Mouse (Mus musculus): ENCODE data around the gene Slc35e2.
A peak's percentile ranks its signal among the peaks of the same experiment; 100 is the strongest.
"Not testable (repeated sequence)": the region's sequence is repeated elsewhere in the genome, so short reads cannot be mapped to it uniquely, and the experiment has no call there.

Gene Slc35e2

DNA sequence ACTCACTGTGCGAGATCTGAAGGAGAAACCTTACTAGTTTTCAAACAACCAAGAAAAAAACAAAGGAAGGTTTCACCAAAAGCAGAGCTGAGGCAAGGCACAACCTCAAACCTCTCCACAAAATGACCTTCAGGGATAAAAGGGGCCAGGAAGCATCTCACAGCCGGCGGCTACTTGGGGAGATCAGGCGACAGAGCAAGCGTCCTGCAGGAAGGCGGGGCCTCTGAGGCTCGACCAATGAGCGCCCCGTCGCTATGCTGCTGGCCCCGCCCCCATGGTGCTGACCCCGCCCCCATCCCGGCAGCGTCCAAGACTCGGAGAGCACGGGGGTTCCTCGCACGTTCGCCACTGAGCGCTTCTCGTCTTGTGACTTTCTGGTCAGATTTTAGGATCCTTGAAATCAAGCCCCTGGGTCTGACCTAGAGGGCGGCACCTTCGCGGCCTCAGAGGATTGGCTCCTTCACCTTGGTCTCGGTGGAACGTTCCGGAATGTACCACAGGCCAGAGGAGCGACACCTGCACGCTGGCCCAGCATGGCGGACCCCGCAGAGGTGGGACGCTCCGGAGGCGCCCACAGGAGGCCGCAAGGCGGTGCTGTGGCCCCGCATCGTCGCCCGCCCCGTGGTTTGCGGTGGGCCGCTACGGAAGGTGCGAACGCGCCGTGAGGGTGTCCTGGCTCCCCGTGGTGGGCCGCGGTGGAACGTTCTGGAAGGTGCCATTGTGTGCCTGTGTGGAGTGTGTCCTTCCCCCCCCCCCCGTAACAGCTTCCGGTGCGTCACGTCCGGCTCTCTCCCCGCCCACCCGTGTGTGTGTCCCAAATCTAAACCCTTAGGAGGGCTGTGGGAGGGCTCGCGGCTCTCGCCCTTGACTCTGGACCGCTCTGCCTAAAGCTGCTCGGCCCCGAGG is at the start of gene Slc35e2:
Slc35e2 (plus strand) TSS at position 326 of the 906 bp plus-strand sequence.
- peak; percentile 96 for DNase-seq

- no peak for DNase-seq
Measured at GRCm38 (mm10) chr4:155552917-155553532, 48.2 kb upstream of the Slc35e2 start.

DNA sequence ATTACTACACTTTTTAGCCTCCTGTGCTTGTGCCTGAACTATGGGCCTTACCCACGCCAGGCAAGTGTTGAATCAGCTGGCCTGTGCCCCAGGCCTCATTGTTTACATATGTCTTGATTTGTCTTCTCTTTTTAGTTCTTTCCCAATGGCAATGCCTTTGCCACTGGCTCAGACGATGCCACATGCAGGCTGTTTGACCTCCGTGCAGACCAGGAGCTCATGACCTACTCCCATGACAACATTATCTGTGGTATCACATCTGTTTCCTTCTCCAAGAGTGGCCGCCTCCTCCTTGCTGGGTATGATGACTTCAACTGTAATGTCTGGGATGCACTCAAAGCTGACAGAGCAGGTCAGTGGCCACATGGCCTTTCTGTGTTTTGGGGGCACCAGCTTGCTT is 46.3 kb upstream of the Slc35e2 start:
- no peak for DNase-seq

DNA sequence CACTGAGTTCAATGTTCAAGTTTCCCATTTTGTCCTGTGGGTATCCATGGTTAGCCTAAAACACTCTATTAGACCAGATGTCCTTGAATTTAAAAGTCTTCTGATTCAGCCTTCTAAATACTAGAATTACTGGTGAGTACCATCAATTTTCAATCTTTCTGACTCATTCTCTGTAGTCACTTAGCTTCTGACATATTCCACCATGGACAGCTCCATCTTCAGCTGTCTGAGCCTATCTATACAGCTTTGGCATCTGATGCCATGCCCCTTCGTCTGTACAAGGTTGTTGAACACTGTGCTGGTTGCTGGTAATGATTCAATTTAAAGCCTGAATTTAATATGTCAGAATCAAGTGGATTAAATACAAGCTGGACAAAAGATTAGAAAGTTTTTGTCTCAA is 45.8 kb upstream of the Slc35e2 start:
- DNase-seq: no peak

DNA sequence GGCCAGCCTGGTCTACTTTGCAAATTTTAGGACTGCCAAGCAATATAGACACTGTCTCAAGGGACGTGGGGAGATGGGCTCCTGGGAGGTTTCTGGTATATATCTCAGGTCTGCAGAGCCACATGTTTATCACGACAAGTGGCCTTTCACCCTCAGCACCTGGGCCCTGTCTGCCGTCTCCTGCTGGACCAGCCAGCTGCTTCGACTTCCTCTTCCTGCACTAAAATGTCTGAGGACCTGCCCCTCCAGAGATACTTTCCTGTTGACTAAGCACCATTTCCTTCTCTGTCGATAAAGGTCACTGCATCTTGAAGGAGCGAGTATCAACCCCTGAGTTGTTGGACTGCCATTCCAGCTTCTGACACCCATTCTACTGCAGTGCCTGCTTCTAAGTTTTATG is 41.8 kb upstream of the Slc35e2 start:
- DNase-seq: no peak

- no peak for DNase-seq
Measured at GRCm38 (mm10) chr4:155560932-155561331, 40.3 kb upstream of the Slc35e2 start.

GRCm38 (mm10) chr4:155561661-155562442 is 39.4 kb upstream of the Slc35e2 start, which contains the start of gene Nadk:
Nadk (plus strand) TSS chr4:155562378.
- DNase-seq: no peak

- DNase-seq: peak; percentile 47
Measured at GRCm38 (mm10) chr4:155562725-155563399, 38.4 kb upstream of the Slc35e2 start.

DNA sequence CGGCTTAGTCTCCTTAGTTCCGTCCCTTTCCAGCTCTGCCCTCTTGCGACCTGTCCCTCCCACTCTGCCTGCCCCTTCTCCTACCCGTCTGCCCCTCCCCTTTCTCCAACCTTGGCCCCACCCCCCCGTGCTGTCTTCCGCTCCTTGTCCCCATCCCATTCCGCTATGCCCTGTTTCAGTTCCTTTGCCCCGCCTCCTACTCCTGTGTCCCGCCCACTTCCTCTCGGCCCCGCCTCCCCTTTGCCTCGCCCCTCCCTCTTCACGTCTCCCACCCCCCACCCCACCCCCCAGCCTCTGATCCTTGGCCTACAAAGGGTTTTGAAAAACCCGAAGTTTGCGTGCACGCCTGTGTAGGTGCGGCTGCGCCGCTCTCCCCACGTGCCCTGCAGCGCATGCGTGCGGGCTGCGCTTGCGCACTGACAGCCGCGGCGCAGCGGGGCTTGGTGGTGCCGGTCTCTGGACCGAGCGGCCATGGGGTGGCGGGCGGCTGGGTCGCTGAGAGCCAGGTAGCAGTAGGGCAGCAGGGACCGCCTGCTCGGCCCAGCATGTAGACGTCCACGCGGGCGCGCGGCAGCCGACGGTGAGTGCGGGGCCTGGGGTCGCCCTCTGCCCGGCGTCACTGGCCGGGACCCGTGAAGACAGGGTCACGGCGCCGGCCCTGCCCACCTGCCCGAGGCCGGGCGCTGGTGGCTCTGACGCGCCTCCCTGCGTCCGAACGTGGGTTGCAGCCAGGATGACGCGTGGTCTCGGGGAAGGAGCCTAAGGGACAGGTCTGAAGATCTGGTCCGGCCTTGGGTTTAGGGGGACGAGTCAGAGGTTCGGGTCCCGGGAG is 37.6 kb upstream of the Slc35e2 start:
- peak; percentile 98 for DNase-seq

DNA sequence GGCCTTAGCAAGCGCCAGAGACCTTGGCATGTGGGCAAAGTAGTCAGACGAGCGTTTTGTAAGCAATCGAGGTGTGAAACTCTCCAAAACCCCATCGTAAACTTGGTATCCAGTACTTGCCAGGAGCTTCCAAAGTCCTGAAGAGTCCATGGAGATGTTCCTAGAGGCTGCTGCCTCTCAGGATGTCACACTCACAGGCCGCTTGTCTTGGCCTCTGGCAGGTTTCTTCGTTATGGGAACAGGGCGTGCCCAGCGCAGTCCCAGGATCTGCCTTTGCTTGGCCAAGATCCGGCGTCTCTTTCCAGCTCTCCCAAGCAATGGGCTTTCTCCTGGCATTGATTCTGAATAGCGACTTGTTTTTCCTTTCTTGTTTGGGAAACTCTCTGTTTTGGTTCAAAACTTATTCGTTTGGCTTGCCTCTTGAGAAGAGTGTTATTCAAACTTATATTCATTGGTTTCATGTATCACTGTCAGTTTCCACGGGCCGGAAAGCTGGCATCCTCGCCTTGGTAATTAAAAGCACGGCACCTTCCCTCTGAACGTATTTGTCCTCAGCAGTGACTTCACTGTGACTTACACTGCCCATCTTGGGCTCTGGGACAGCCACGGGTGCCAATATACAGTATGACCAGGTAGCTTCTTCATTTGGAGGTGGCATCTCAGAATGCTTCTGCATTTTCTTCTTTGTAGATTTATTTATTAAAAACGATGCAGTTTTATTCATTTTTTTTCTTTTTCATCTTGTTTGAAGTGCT is 36.7 kb upstream of the Slc35e2 start:
- DNase-seq: peak; percentile 37

DNA sequence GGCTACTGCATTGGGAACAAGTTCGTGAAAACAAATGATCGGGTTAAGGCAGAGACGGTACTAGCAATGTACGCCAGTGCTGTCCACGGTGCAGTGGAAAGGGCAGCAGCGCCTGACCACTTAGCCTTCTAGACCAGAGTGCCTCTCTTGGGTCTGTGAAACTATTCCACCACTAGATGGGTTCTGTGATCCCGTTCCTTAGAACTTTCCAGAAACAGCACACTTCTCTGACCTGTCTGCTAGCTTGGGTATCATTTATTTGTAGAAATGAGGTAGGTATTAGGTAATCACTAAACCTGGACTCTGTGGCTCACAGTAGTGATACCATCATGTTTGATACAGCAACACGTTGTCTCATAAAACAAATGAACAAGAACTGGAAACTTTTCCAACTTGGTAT is 34.7 kb upstream of the Slc35e2 start:
- DNase-seq: no peak

GRCm38 (mm10) chr4:155568170-155568569 is 33.0 kb upstream of the Slc35e2 start:
- DNase-seq: peak; percentile 33

GRCm38 (mm10) chr4:155568632-155569370 is 32.4 kb upstream of the Slc35e2 start:
- DNase-seq: no peak

DNA sequence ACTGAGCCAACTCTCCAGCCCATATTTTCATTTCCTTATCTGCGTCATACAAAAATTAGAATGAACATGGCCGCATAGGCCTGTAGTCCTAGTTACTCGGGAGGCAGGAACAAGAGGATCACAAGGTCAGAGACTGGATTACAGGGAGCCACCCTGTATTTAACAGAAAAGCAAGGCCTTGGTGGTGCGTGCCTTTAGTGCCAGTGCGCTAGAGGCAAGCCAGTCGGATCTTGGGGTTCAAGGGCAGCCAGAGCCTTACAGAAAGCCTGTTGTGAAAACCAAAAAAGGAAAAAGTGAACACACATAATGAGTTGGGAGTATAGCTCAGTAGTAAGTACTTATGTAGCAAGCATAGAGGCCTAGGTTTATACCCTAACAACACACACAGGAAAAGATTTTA is 31.4 kb upstream of the Slc35e2 start:
- DNase-seq: no peak

- DNase-seq: not testable (repeated sequence)
Measured at GRCm38 (mm10) chr4:155570315-155570714, 30.9 kb upstream of the Slc35e2 start.

DNA sequence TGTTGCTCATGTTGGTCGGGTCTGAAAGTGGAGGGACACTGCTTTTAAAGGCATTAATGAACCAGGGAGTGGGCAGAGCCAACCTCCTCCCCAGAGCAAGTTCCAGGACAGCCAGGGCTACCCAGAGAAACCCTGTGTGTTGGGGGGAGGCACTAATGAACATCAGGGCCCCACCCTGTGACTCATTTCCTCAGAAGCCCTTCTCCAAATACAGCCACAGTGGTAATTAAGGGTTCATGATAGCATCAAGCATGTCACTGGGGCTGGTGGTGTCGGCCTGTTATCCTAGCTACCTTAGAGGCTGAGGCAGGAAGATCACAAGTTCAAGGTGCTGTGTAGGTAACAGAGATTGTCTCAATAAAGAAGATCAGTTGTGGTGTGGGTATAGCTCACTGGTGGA is 29.8 kb upstream of the Slc35e2 start:
- DNase-seq: no peak

DNA sequence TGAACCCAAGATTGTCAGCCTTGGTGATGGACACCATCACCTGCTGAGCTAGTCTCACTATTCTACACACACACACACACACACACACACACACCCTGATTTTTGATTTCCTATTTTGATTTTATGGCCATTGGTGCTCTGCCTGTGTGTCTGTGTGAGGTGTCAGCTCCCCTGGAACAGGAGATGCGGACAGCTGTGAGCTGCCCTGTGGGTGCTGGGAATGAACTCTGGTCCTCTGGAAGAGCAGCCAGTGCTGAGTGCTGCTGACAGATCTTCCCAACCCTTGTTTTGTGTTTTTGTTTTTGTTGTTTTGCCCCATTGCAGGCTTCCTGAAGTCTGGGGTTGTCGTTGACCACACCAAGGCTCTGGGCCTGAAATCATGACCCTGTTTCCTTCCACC is 28.1 kb upstream of the Slc35e2 start:
- DNase-seq: no peak

GRCm38 (mm10) chr4:155573876-155574275 is 27.3 kb upstream of the Slc35e2 start:
- DNase-seq: no peak

- DNase-seq: no peak
Measured at GRCm38 (mm10) chr4:155574931-155575330, 26.3 kb upstream of the Slc35e2 start.

DNA sequence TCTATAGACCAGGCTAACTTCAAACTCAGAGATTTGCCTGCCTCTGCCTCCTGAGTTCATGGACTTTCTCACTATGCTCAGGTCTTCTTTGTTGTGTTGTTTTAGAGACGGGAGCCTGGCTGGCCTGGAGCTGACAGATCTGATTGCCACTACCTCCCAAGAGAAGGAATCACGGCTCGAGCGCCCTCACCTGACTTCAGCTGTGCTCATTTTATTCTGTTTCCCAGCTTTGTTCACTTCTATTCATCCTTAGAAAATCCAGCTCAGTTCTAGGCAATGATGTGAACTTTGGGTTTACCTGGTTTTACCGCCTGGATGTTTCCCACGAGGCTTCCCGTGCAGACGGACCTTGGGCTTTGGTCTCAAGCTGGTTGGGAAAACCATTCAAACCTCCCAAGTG is 25.7 kb upstream of the Slc35e2 start:
- no peak for DNase-seq
